Mouse (Mus musculus) hindbrain, embryonic 14.5 days (tissue): ENCODE measurements at regions not wholly inside any gene's neighbourhood (a gene's known extent, or its start where the extent isn't known, plus 50 kb on each side); places are given as distances from the start of the nearest gene placed in this dataset.
A peak's percentile ranks its signal among the peaks of the same experiment; 100 is the strongest.

Experiments
- ATAC-seq: fragments of 200-750 bp; cut with Nextera tagmentation; 2 replicates; pipeline ENCODE4 v1.8.0; 2017; ENCODE audit warnings: moderate number of reproducible peaks, mild to moderate bottlenecking, moderate TSS enrichment, moderate library complexity; ENCODE audit not compliant: low FRiP score
- DNase-seq: peaks from one replicate; pipeline ENCODE4 v3.0.0-alpha.2; 2015; ENCODE audit warnings: low spot score
- H3K27ac ChIP-seq: fragments of 300-500 bp; sonication (generic); 2 replicates; pipeline ENCODE4 v1.5.1; 2014; ENCODE audit warnings: mild to moderate bottlenecking, moderate library complexity
- H3K27me3 ChIP-seq: fragments of 300-500 bp; sonication (generic); 2 replicates; pipeline ENCODE4 v1.6.1; 2014; ENCODE audit warnings: mild to moderate bottlenecking, low read length, mixed read lengths; ENCODE audit not compliant: control insufficient read depth, insufficient read depth
- H3K36me3 ChIP-seq: fragments of 300-500 bp; sonication (generic); replicated peaks from 2 replicates; pipeline ENCODE4 v1.6.1; 2014; ENCODE audit not compliant: control insufficient read depth, insufficient read depth
- H3K4me1 ChIP-seq: fragments of 300-500 bp; sonication (generic); replicated peaks from 2 replicates; pipeline ENCODE4 v1.6.1; 2014; ENCODE audit warnings: antibody characterized with exemption, low read length, mixed read lengths; ENCODE audit not compliant: control insufficient read depth, insufficient read depth
- H3K4me2 ChIP-seq: fragments of 300-500 bp; sonication (generic); replicated peaks from 2 replicates; pipeline ENCODE4 v1.6.1; 2014; ENCODE audit warnings: mild to moderate bottlenecking, moderate library complexity
- H3K4me3 ChIP-seq: fragments of 300-500 bp; sonication (generic); replicated peaks from 2 replicates; pipeline ENCODE4 v1.5.1; 2014; ENCODE audit warnings: mild to moderate bottlenecking, low read length
- H3K9ac ChIP-seq: fragments of 300-500 bp; sonication (generic); 2 replicates; pipeline ENCODE4 v1.6.1; 2014
- H3K9me3 ChIP-seq: fragments of 300-500 bp; sonication (generic); 2 replicates; pipeline ENCODE4 v1.6.1; 2016; ENCODE audit warnings: low read length; ENCODE audit not compliant: control insufficient read depth
- whole genome bisulfite sequencing: fragments of 180-500 bp; shearing (Covaris S2); extraction: QIAGEN DNeasy Blood & Tissue Kit; methylation state at CpG from one replicate; pipeline ENCODE4 v1.1.7; 2014; 5-methylcytosine and 5-hydroxymethylcytosine counted together

DNA sequence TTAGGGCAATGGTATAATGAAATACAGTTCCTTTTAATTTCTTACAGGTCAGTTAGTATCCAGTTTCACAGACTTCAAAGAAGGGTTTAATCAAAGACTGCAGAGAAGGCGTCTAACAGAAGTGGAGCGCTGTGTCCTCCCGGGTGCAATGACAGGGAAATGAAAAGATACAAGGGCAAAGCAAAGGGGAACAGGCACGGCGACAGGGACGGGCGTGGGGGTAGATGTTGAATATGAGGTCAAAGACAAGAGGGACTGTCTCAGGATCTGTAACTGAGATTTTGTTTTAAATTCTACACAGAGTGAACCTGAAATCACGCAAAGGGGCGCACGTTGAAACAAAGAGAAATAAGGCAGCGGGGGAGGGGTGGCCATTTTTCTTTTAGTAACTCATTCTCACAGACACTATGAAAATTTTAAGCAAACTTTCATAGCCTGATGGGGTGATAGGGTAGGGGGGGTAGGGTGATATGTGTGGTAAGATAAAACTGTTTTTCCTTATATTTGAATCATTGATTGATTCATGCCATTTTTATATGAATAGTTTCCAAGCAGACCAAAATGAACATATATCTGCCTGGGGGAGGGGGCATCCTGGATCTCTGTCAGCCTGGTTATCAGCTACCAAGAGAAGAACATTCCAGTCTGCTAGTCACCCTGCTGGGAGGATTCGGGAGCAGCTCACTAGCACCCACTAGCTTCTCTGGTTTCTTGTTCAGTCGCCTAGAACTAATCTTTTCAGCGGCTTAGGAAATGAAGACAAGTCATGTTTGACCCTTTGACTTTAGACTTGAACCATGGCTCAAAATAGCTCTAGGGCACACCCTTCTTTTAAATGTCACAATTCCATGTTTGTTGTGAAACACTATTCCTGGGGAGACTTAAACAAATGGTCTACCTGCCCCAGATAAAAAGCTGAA lies 139.1 kb upstream of the Map3k7 start:
- Histone ChIP-seq H3K4me2 (peak overlapping the region; percentile 33), H3K27ac (no peak overlapping the region), H3K36me3 (no peaks in the 10 kb centered on the region), H3K27me3 (no peaks in the 10 kb centered on the region), H3K9me3 (no peaks in the 10 kb centered on the region), H3K4me1 (no peaks in the 10 kb centered on the region), H3K9ac (no peak overlapping the region), H3K4me3 (0 out of 2 replicates have a peak overlapping the region, but pooled peaks have one; percentile 6)
- ATAC-seq (no peak), DNase-seq (no peak)
- 62% methylated on average over 14 of the region's 14 CpGs for WGBS

DNA sequence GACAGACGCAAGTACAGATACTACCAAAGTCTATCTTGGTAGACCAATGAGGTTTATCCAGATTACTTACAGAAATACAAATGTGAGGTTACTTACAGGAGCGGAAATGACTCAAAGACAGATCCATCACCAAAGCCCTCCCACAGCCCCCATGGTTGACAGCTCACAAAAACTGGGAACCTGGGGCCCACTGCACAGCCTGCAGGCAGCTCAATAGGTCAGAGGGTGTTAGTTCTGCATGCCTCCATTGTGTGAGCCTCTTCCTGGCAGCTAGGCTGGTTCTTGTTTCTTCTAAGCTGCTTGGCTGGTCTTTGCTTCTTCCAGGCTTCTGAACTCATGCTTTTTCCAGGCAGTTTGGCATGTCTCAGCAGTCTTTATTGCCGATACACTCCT lies 138.5 kb upstream of the Map3k7 start:
- Histone ChIP-seq H3K4me2 (no peak overlapping the region), H3K9me3 (no peaks in the 10 kb centered on the region), H3K4me1 (no peaks in the 10 kb centered on the region), H3K36me3 (no peaks in the 10 kb centered on the region), H3K27me3 (no peaks in the 10 kb centered on the region), H3K4me3 (no peak overlapping the region), H3K9ac (no peak overlapping the region), H3K27ac (no peak overlapping the region)
- DNase-seq: no peak
- ATAC-seq: no peak
- WGBS: 73% methylated on average over 3 of the region's 3 CpGs

- WGBS: 55% methylated on average over 8 of the region's 8 CpGs
Observed at GRCm38 (mm10) chr4:31826661-31827060, 137.2 kb upstream of the Map3k7 start.

DNA sequence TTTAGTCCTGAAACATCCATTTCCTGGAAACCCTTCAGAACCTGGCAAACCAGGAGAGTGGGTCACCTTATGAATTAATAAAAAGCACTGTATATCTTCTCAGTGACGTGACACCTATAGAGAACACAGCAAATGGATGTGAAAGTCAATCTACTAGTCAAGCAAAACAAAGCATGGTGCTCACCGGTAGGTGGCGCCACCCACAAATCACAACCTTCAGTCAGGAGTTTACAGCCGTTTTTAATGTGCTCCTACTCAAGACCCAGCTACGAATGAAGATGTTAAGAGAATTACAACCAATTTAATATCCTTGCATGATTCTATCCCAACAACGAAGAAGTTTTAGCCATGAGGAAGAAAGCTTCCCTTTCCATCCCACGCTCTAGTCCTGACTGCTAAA lies 136.6 kb upstream of the Map3k7 start:
- no peak overlapping the region for H3K9ac ChIP-seq
- H3K4me1 ChIP-seq: no peaks in the 10 kb centered on the region
- H3K4me2 ChIP-seq: no peak overlapping the region
- H3K9me3 ChIP-seq: no peaks in the 10 kb centered on the region
- DNase-seq (no peak), ATAC-seq (no peak)
- no peaks in the 10 kb centered on the region for H3K36me3 ChIP-seq
- H3K27ac ChIP-seq: no peak overlapping the region
- 75% methylated on average over 7 of the region's 7 CpGs for WGBS
- H3K27me3 ChIP-seq: no peaks in the 10 kb centered on the region
- no peak overlapping the region for H3K4me3 ChIP-seq

More at GRCm38 (mm10) chr4:31826661-31827060, 137.2 kb upstream of the Map3k7 start:
- no peak overlapping the region for H3K27ac ChIP-seq
- DNase-seq (no peak), ATAC-seq (no peak)
- no peak overlapping the region for H3K4me2 ChIP-seq
- H3K4me1 ChIP-seq: no peaks in the 10 kb centered on the region
- no peak overlapping the region for H3K9ac ChIP-seq
- H3K36me3 ChIP-seq: no peaks in the 10 kb centered on the region
- no peaks in the 10 kb centered on the region for H3K9me3 ChIP-seq
- no peak overlapping the region for H3K4me3 ChIP-seq
- H3K27me3 ChIP-seq: no peaks in the 10 kb centered on the region

GRCm38 (mm10) chr4:31830241-31830640 lies 133.7 kb upstream of the Map3k7 start:
- ATAC-seq: no peak
- Histone ChIP-seq H3K27me3 (no peaks in the 10 kb centered on the region), H3K4me1 (peaks cover 9% of the 10 kb centered on the region; the same call in 1 of the 2 replicates), H3K9ac (no peak overlapping the region), H3K9me3 (no peaks in the 10 kb centered on the region), H3K27ac (no peak overlapping the region), H3K36me3 (no peaks in the 10 kb centered on the region), H3K4me2 (no peak overlapping the region), H3K4me3 (no peak overlapping the region)
- DNase-seq: no peak
- 9% methylated on average over 11 of the region's 11 CpGs for WGBS

- DNase-seq: no peak
- no peak for ATAC-seq
- Histone ChIP-seq H3K4me3 (no peak overlapping the region), H3K4me1 (peaks cover 9% of the 10 kb centered on the region; the same call in 1 of the 2 replicates), H3K4me2 (no peak overlapping the region), H3K27me3 (no peaks in the 10 kb centered on the region), H3K9me3 (no peaks in the 10 kb centered on the region), H3K27ac (no peak overlapping the region), H3K9ac (no peak overlapping the region), H3K36me3 (no peaks in the 10 kb centered on the region)
- WGBS: 89% methylated on average over 2 of the region's 2 CpGs
Observed at GRCm38 (mm10) chr4:31831469-31831868, 132.4 kb upstream of the Map3k7 start.

DNA sequence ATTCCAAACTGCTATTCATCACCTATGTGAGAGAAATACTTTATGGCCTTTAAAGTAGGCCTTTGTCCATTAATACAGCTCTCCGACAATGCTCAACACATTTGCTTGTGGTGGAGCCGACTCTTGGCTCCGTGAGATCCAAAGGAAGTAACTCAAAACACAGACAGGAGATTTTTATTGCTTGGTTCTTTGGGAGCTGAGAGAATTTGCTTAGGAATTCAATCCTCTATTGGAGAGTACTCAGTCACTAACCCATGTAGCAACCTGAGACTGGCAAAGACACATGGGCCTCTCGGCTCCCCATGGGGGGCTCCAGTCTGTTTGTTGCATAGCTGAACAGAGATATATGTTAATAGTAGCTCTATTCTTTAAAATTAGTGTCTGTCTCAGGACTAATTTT lies 130.1 kb upstream of the Map3k7 start:
- no peaks in the 10 kb centered on the region for H3K27me3 ChIP-seq
- no peak overlapping the region for H3K9ac ChIP-seq
- H3K36me3 ChIP-seq: no peaks in the 10 kb centered on the region
- H3K27ac ChIP-seq: no peak overlapping the region
- WGBS: 48% methylated on average over 4 of the region's 4 CpGs
- H3K4me3 ChIP-seq: no peak overlapping the region
- DNase-seq: no peak
- peaks cover 9% of the 10 kb centered on the region; the same call in 1 of the 2 replicates for H3K4me1 ChIP-seq
- no peaks in the 10 kb centered on the region for H3K9me3 ChIP-seq
- no peak overlapping the region for H3K4me2 ChIP-seq
- ATAC-seq: no peak

DNA sequence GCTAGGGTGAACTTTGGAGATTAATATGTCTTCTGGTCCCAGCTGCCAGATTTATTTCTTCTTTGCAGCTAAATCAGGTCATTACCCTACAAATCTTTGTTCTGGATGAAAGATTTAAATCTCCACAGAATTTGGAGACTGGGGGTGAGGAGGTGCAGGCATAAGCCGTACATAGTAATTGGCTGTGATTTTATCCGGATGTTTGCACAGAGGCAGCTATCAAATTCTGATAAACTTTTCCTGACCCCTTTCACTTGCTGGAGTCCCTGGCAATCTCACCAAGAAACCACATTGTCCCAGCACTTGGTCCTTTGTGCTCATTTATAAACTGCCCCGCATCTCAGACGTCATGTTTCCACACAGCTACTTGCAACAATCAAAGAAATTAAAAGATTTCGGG lies 128.8 kb upstream of the Map3k7 start:
- Histone ChIP-seq H3K4me3 (no peak overlapping the region), H3K27me3 (no peaks in the 10 kb centered on the region), H3K4me1 (peaks cover 9% of the 10 kb centered on the region; the same call in 1 of the 2 replicates), H3K27ac (no peak overlapping the region), H3K9me3 (no peaks in the 10 kb centered on the region), H3K36me3 (no peaks in the 10 kb centered on the region), H3K9ac (no peak overlapping the region), H3K4me2 (no peak overlapping the region)
- 37% methylated on average over 5 of the region's 5 CpGs for WGBS
- DNase-seq (no peak), ATAC-seq (no peak)

GRCm38 (mm10) chr4:31838592-31838991 lies 125.3 kb upstream of the Map3k7 start:
- 39% methylated on average over 5 of the region's 5 CpGs for WGBS
- ATAC-seq: no peak
- H3K27ac ChIP-seq: no peak overlapping the region
- no peak for DNase-seq
- H3K9me3 ChIP-seq: no peaks in the 10 kb centered on the region
- no peaks in the 10 kb centered on the region for H3K36me3 ChIP-seq
- H3K9ac ChIP-seq: no peak overlapping the region
- H3K27me3 ChIP-seq: no peaks in the 10 kb centered on the region
- no peak overlapping the region for H3K4me2 ChIP-seq
- H3K4me3 ChIP-seq: no peak overlapping the region
- peaks cover 9% of the 10 kb centered on the region; the same call in 1 of the 2 replicates for H3K4me1 ChIP-seq
